Mouse (Mus musculus) CH12.LX (cell line): ENCODE data around the gene Spn. TPM values are rescaled to one million over a fixed set of nuclear protein-coding genes. Genes with fewer than 3 reads are reported as not detected.

Experiments
- DNase-seq: peaks from one replicate; pipeline ENCODE4 v3.0.0-alpha.2; 2013; ENCODE audit errors: extremely low read depth
- H3K27ac ChIP-seq: 2 replicates; pipeline ENCODE4 v1.5.1; 2012; ENCODE audit warnings: low read depth, mild to moderate bottlenecking, control low read depth, moderate library complexity; ENCODE audit not compliant: insufficient read depth
- H3K27me3 ChIP-seq: replicated peaks from 2 replicates; pipeline ENCODE3; 2012; ENCODE audit warnings: inconsistent platforms
- H3K36me3 ChIP-seq, 2 experiments: replicated peaks in 1 of 2; 2 replicates each; pipeline versions ENCODE3 to v1.6.1; 2012; ENCODE audit warnings: inconsistent platforms in 1 of 2, low read length in 1 of 2, mild to moderate bottlenecking in 1 of 2, mixed read lengths in 1 of 2, moderate library complexity in 1 of 2; ENCODE audit not compliant: control insufficient read depth in 1 of 2, insufficient read depth in 1 of 2
- H3K4me1 ChIP-seq, 2 experiments: 2 replicates each; pipeline ENCODE4 v1.6.1; 2012; ENCODE audit warnings: inconsistent platforms in 1 of 2, moderate library complexity in 1 of 2; ENCODE audit not compliant: insufficient read depth in 2 of 2, control insufficient read depth in 1 of 2
- H3K4me2 ChIP-seq: 2 replicates; pipeline ENCODE4 v1.6.1; 2012; ENCODE audit warnings: low read depth, mild to moderate bottlenecking, control low read depth; ENCODE audit not compliant: poor library complexity, insufficient read depth, severe bottlenecking
- H3K4me3 ChIP-seq, 3 experiments: fragments of 150-350 bp in 1 of 3; sonication (generic) in 1 of 3; replicated peaks in 1 of 3; 2 replicates each; pipeline versions ENCODE3 to v1.5.1; 2011 to 2012; ENCODE audit warnings: low read depth in 2 of 3, low read length in 2 of 3, mild to moderate bottlenecking in 2 of 3, moderate library complexity in 2 of 3, control low read depth in 1 of 3, improper control_type of control experiment in 1 of 3, inconsistent platforms in 1 of 3, mixed read lengths in 1 of 3; ENCODE audit not compliant: poor library complexity in 1 of 3
- H3K79me2 ChIP-seq: replicated peaks from 2 replicates; pipeline ENCODE4 v1.6.1; 2012; ENCODE audit warnings: mild to moderate bottlenecking, moderate library complexity; ENCODE audit not compliant: control insufficient read depth, poor library complexity, insufficient read depth, severe bottlenecking; ENCODE audit errors: extremely low read depth
- H3K9ac ChIP-seq: 2 replicates; pipeline ENCODE4 v1.6.1; 2012; ENCODE audit warnings: low read depth, mild to moderate bottlenecking, control low read depth, moderate library complexity; ENCODE audit not compliant: insufficient read depth
- H3K9me3 ChIP-seq: replicated peaks from 2 replicates; pipeline ENCODE3; 2012; ENCODE audit warnings: low read length, inconsistent platforms, mixed read lengths
- CHD1 ChIP-seq: IDR thresholded peaks from 2 replicates; pipeline ENCODE4 v1.6.1; 2012; ENCODE audit warnings: low read depth, low read length, improper control_type of control experiment, inconsistent platforms
- CTCF ChIP-seq, 2 experiments: IDR thresholded peaks in 1 of 2; conservative IDR thresholded peaks in 1 of 2; 2 replicates each; pipeline ENCODE4 v1.5.1; 2011 to 2012; ENCODE audit warnings: low read depth in 2 of 2, low read length in 2 of 2, improper control_type of control experiment in 1 of 2, inconsistent platforms in 1 of 2, mild to moderate bottlenecking in 1 of 2, moderate library complexity in 1 of 2
- EP300 ChIP-seq: IDR thresholded peaks from 2 replicates; pipeline ENCODE4 v1.6.1; 2011; ENCODE audit warnings: low read length, improper control_type of control experiment
- ETS1 ChIP-seq: conservative IDR thresholded peaks from 2 replicates; pipeline ENCODE4 v1.6.1; 2012; ENCODE audit warnings: low read depth, mild to moderate bottlenecking, inconsistent platforms, low read length, improper control_type of control experiment, moderate library complexity
- GABPA ChIP-seq: IDR thresholded peaks from 2 replicates; pipeline ENCODE4 v1.6.1; 2012; ENCODE audit warnings: low read depth, low read length, improper control_type of control experiment, inconsistent platforms; ENCODE audit not compliant: insufficient replicate concordance
- MEF2A ChIP-seq: IDR thresholded peaks from 2 replicates; pipeline ENCODE4 v1.6.1; 2014; ENCODE audit warnings: low read depth, mild to moderate bottlenecking, inconsistent platforms, low read length, improper control_type of control experiment, borderline replicate concordance
- NELFE ChIP-seq: IDR thresholded peaks from 2 replicates; pipeline ENCODE4 v1.6.1; 2011; ENCODE audit warnings: low read depth, low read length, improper control_type of control experiment
- NRF1 ChIP-seq: IDR thresholded peaks from 2 replicates; pipeline ENCODE4 v1.6.1; 2014; ENCODE audit warnings: low read depth, mild to moderate bottlenecking, inconsistent platforms, low read length, improper control_type of control experiment, moderate library complexity
- PAX5 ChIP-seq: IDR thresholded peaks from 2 replicates; pipeline ENCODE4 v1.6.1; 2012; ENCODE audit warnings: low read length, inconsistent platforms, mixed read lengths
- POLR2A ChIP-seq: IDR thresholded peaks from 2 replicates; pipeline ENCODE4 v1.6.1; 2011; ENCODE audit warnings: low read depth, mild to moderate bottlenecking, improper control_type of control experiment, low read length
- RAD21 ChIP-seq: IDR thresholded peaks from 2 replicates; pipeline ENCODE4 v1.6.1; 2011; ENCODE audit warnings: low read depth, mild to moderate bottlenecking, low read length, improper control_type of control experiment, moderate library complexity
- RCOR1 ChIP-seq: conservative IDR thresholded peaks from 2 replicates; pipeline ENCODE4 v1.6.1; 2012; ENCODE audit warnings: low read depth, mild to moderate bottlenecking, inconsistent platforms, low read length, improper control_type of control experiment
- SIN3A ChIP-seq: IDR thresholded peaks from 2 replicates; pipeline ENCODE4 v1.6.1; 2012; ENCODE audit warnings: low read length, improper control_type of control experiment, inconsistent platforms
- SMC3 ChIP-seq: IDR thresholded peaks from 2 replicates; pipeline ENCODE4 v1.6.1; 2011; ENCODE audit warnings: low read depth, low read length, improper control_type of control experiment
- TBP ChIP-seq: conservative IDR thresholded peaks from 2 replicates; pipeline ENCODE4 v1.6.1; 2011; ENCODE audit warnings: low read depth, low read length, improper control_type of control experiment
- TCF12 ChIP-seq: IDR thresholded peaks from 2 replicates; pipeline ENCODE4 v1.6.1; 2014; ENCODE audit warnings: low read depth, mild to moderate bottlenecking, inconsistent platforms, low read length, improper control_type of control experiment
- UBTF ChIP-seq: IDR thresholded peaks from 2 replicates; pipeline ENCODE4 v1.6.1; 2012; ENCODE audit warnings: low read depth, mild to moderate bottlenecking, inconsistent platforms, low read length, improper control_type of control experiment, moderate library complexity
- USF1 ChIP-seq: IDR thresholded peaks from 2 replicates; pipeline ENCODE4 v1.6.1; 2014; ENCODE audit warnings: low read depth, mild to moderate bottlenecking, inconsistent platforms, low read length, improper control_type of control experiment
- USF2 ChIP-seq: conservative IDR thresholded peaks from 2 replicates; pipeline ENCODE4 v1.6.1; 2011; ENCODE audit warnings: low read depth, low read length, improper control_type of control experiment
- ZKSCAN1 ChIP-seq: IDR thresholded peaks from 2 replicates; pipeline ENCODE4 v1.6.1; 2012; ENCODE audit warnings: low read depth, inconsistent platforms, low read length, improper control_type of control experiment, borderline replicate concordance
- ZMIZ1 ChIP-seq: IDR thresholded peaks from 2 replicates; pipeline ENCODE4 v1.6.1; 2012; ENCODE audit warnings: low read depth, mild to moderate bottlenecking, inconsistent platforms, low read length, improper control_type of control experiment
- dilution Hi-C: fragments of 300-500 bp; cut with MboI; formaldehyde crosslinking; loops from 2 replicates; pipeline ENCODE4 v1.14.3; 2020; ENCODE audit warnings: low sequenced_read_pairs; ENCODE audit not compliant: extremely low pct_unique_long_range_greater_than_20kb, extremely low pct_ligation_motif_present
- in situ Hi-C: fragments of 300-500 bp; cut with MboI; formaldehyde crosslinking; loops from 3 replicates; pipeline ENCODE4 v1.14.3; 2019; ENCODE audit warnings: low sequenced_read_pairs, low pct_ligation_motif_present, low pct_unique_long_range_greater_than_20kb, mixed read lengths
- polyA plus RNA-seq: library from polyadenylated mRNA; unstranded; fragments of >175 nt; gene quantifications from 2 replicates; pipeline ENCODE4 v1.2.1, GENCODE M21; 2012; ENCODE audit warnings: low read depth; ENCODE audit not compliant: insufficient read length
- total RNA-seq, 2 experiments: library from RNA; depleted of rRNA; stranded (reverse); fragments of 300-350 nt in 1 of 2; fragments of >200 nt in 1 of 2; gene quantifications; 2 replicates each; pipeline ENCODE4 v1.2.3; 2012 to 2014

Spn gene
- total and polyA plus RNA-seq, 3 experiments: 2.4 to 16.3 (median 3.3) TPM

GRCm38 (mm10) chr7:127101451-127102016 lies 36.1 kb downstream of the Spn start:
- Histone ChIP-seq H3K9ac (no peak overlapping the region), H3K4me3 (no peak overlapping the region), H3K27ac (no peak overlapping the region), H3K36me3 (no peaks in the 10 kb centered on the region), H3K79me2 (no peaks in the 10 kb centered on the region), H3K9me3 (peaks cover 6% of the 10 kb centered on the region), H3K4me1 (peaks cover 9 to 15% of the 10 kb centered on the region in 2 experiments), H3K4me2 (no peak overlapping the region), H3K27me3 (peaks cover 6% of the 10 kb centered on the region)
- dilution Hi-C loops (no loop called here), in situ Hi-C loops (loop anchor here (5.0 to 10.0 kb wide), 2 partner anchors 573 to 661 kb away; no protein-coding TSS in a partner anchor)
- no peak for DNase-seq
- TF ChIP-seq CTCF (conservative IDR thresholded peaks at IDR 0.05 in 1 of 2, IDR thresholded peaks at IDR 0.05 in 1 of 2; ENCODE audit: low read depth in 2 of 2, low read length in 2 of 2): peak in 1 of 2 experiments; percentile 49; a peak in 2 of 4 replicates
- no peak for TF ChIP-seq NRF1
- TF ChIP-seq GABPA: no peak
- no peak for TF ChIP-seq EP300
- TF ChIP-seq SIN3A: no peak
- no peak for TF ChIP-seq RCOR1
- TF ChIP-seq SMC3: peak; percentile 58
- TF ChIP-seq TCF12: no peak
- peak; percentile 20 for TF ChIP-seq RAD21
- TF ChIP-seq PAX5: no peak

DNA sequence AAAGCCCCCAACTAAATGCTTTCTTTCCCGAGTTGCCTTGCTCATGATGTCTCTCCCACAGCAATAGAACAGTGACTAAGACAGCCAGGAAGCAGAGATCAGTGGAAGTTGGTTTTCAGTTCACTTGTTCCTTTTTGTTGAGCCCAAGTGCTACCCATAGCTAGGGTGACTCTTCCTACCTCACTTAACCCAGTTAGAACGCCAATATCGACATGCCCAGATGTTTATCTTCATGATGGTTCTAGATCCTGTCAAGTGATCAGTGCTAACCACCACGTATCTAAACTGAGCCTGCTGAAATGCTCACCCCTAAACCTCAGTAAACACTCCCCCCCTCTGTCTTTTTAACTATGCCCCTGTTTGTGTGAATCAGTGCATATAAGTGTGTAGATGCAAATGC lies 38.1 kb downstream of the Spn start:
- H3K4me2 ChIP-seq: no peak overlapping the region
- no peaks in the 10 kb centered on the region for H3K79me2 ChIP-seq
- H3K4me1 ChIP-seq: peaks cover 5 to 10% of the 10 kb centered on the region in 2 experiments
- peaks cover 1 to 6% of the 10 kb centered on the region in 2 experiments for H3K36me3 ChIP-seq
- no peak overlapping the region for H3K4me3 ChIP-seq
- no peaks in the 10 kb centered on the region for H3K27me3 ChIP-seq
- H3K9ac ChIP-seq: no peak overlapping the region
- dilution Hi-C loops (no loop called here), in situ Hi-C loops (no loop called here)
- peaks cover 6% of the 10 kb centered on the region for H3K9me3 ChIP-seq
- no peak for TF ChIP-seq USF2
- TF ChIP-seq ETS1: no peak
- TF ChIP-seq POLR2A: no peak
- no peak for TF ChIP-seq CHD1
- TF ChIP-seq MEF2A: no peak
- no peak for TF ChIP-seq EP300
- TF ChIP-seq USF1: no peak
- no peak for TF ChIP-seq UBTF
- no peak for TF ChIP-seq GABPA
- no peak for TF ChIP-seq NELFE
- no peak for TF ChIP-seq TCF12
- TF ChIP-seq ZKSCAN1: no peak
- TF ChIP-seq SMC3: no peak
- no peak for TF ChIP-seq ZMIZ1
- TF ChIP-seq TBP: no peak
- no peak for TF ChIP-seq NRF1
- H3K27ac ChIP-seq: no peak overlapping the region
- no peak for DNase-seq
